Mouse (Mus musculus) naive thymus-derived CD4-positive, alpha-beta T cell, adult 2 months (primary cell): Measurements from ENCODE around the gene Nek5.

Source experiments
- DNase-seq: peaks from one replicate; pipeline ENCODE4 v3.0.0-alpha.2; 2011; ENCODE audit warnings: low read depth

Nek5 gene

GRCm38 (mm10) chr8:22089226-22089625 lies 35.6 kb downstream of the Nek5 start:
- no peak for DNase-seq

GRCm38 (mm10) chr8:22079313-22080007 lies 45.4 kb downstream of the Nek5 start:
- DNase-seq: no peak

- no peak for DNase-seq
These were observed 63.7 kb downstream of the Nek5 start for GRCm38 (mm10) chr8:22061126-22061525.

- DNase-seq: peak; percentile 97
These were observed 64.4 kb downstream of the Nek5 start, which contains the start of gene Alg11 for GRCm38 (mm10) chr8:22060446-22060889. TSS of gene Alg11 (plus strand) at chr8:22060721.

GRCm38 (mm10) chr8:22059821-22060445 lies 64.9 kb downstream of the Nek5 start, which contains the start of gene Atp7b:
TSS of gene Atp7b (minus strand) at chr8:22060305.
- no peak for DNase-seq

- peak; percentile 6 for DNase-seq
These were observed 65.6 kb downstream of the Nek5 start for GRCm38 (mm10) chr8:22059153-22059738.

- DNase-seq: no peak
These were observed 66.5 kb downstream of the Nek5 start for GRCm38 (mm10) chr8:22058368-22058767.

- no peak for DNase-seq
These were observed 68.0 kb downstream of the Nek5 start for GRCm38 (mm10) chr8:22056850-22057249.

- no peak for DNase-seq
These were observed 69.4 kb downstream of the Nek5 start for GRCm38 (mm10) chr8:22055492-22055877.

GRCm38 (mm10) chr8:22054674-22055491 lies 70.0 kb downstream of the Nek5 start:
- DNase-seq: no peak

GRCm38 (mm10) chr8:22047699-22048464 lies 77.0 kb downstream of the Nek5 start:
- DNase-seq: peak; percentile 49

GRCm38 (mm10) chr8:22043706-22044105 lies 81.1 kb downstream of the Nek5 start:
- DNase-seq: no peak

GRCm38 (mm10) chr8:22042515-22042914 lies 82.3 kb downstream of the Nek5 start:
- DNase-seq: no peak

GRCm38 (mm10) chr8:22040153-22040509 lies 84.7 kb downstream of the Nek5 start:
- DNase-seq: no peak

GRCm38 (mm10) chr8:22039468-22040152 lies 85.2 kb downstream of the Nek5 start:
- DNase-seq: no peak

GRCm38 (mm10) chr8:22037022-22037421 lies 87.8 kb downstream of the Nek5 start:
- DNase-seq: no peak

GRCm38 (mm10) chr8:22036137-22036536 lies 88.7 kb downstream of the Nek5 start:
- no peak for DNase-seq

- no peak for DNase-seq
These were observed 93.9 kb downstream of the Nek5 start for GRCm38 (mm10) chr8:22030990-22031389.

- no peak for DNase-seq
These were observed 95.9 kb downstream of the Nek5 start for GRCm38 (mm10) chr8:22028973-22029372.

- no peak for DNase-seq
These were observed 99.6 kb downstream of the Nek5 start for GRCm38 (mm10) chr8:22025241-22025640.
